Mouse (Mus musculus) midbrain, embryonic 10.5 days (tissue): ENCODE data around the gene Stra6. TPM values are rescaled to one million over a fixed set of nuclear protein-coding genes. Genes with fewer than 3 reads are reported as not detected.
A peak's percentile ranks its signal among the peaks of the same experiment; 100 is the strongest.

Experiments used
- DNase-seq: peaks from one replicate; pipeline ENCODE4 v3.0.0-alpha.2; 2017; ENCODE audit warnings: low spot score
- H3K27ac ChIP-seq: fragments of 300-500 bp; sonication (generic); replicated peaks from 2 replicates; pipeline ENCODE4 v1.5.1; 2016; ENCODE audit warnings: mild to moderate bottlenecking
- H3K27me3 ChIP-seq: fragments of 300-500 bp; sonication (generic); 2 replicates; pipeline ENCODE4 v1.6.1; 2016; ENCODE audit warnings: low read depth, mild to moderate bottlenecking; ENCODE audit not compliant: poor library complexity, severe bottlenecking
- H3K36me3 ChIP-seq: fragments of 300-500 bp; sonication (generic); 2 replicates; pipeline ENCODE4 v1.6.1; 2016; ENCODE audit warnings: mild to moderate bottlenecking, moderate library complexity
- H3K4me1 ChIP-seq: fragments of 300-500 bp; sonication (generic); 2 replicates; pipeline ENCODE4 v1.6.1; 2016
- H3K4me3 ChIP-seq: fragments of 300-500 bp; sonication (generic); 2 replicates; pipeline ENCODE4 v1.5.1; 2016; ENCODE audit warnings: mild to moderate bottlenecking, moderate library complexity
- H3K9me3 ChIP-seq: fragments of 300-500 bp; sonication (generic); replicated peaks from 2 replicates; pipeline ENCODE4 v1.6.1; 2016; ENCODE audit warnings: mild to moderate bottlenecking
- WGBS: fragments of 180-500 bp; shearing (Covaris S2); methylation state at CpG from one replicate; pipeline ENCODE4 v1.1.7; 2016; 5-methylcytosine and 5-hydroxymethylcytosine counted together
- polyA plus RNA-seq: library from polyadenylated mRNA; unstranded; fragments of >200 nt; fragmentation: Nextera tagmentation; extraction: Ambion mirVana; gene quantifications from 2 replicates; pipeline ENCODE4 v1.2.1, GENCODE M21; 2016

Gene Stra6
- polyA plus RNA-seq, 1 experiment from 2014 or later, result 15.2 TPM

- Histone ChIP-seq H3K4me1 (peaks cover 70% of the 10 kb centered on the region), H3K4me3 (no peak overlapping the region), H3K36me3 (no peaks in the 10 kb centered on the region), H3K9me3 (no peaks in the 10 kb centered on the region), H3K27me3 (peaks cover 56% of the 10 kb centered on the region), H3K27ac (no peak overlapping the region)
- 38% methylated on average over 4 of the region's 4 CpGs for WGBS
- DNase-seq, result no peak
Measured at GRCm38 (mm10) chr9:58125811-58126210, 62.2 kb downstream of the Stra6 start.

DNA sequence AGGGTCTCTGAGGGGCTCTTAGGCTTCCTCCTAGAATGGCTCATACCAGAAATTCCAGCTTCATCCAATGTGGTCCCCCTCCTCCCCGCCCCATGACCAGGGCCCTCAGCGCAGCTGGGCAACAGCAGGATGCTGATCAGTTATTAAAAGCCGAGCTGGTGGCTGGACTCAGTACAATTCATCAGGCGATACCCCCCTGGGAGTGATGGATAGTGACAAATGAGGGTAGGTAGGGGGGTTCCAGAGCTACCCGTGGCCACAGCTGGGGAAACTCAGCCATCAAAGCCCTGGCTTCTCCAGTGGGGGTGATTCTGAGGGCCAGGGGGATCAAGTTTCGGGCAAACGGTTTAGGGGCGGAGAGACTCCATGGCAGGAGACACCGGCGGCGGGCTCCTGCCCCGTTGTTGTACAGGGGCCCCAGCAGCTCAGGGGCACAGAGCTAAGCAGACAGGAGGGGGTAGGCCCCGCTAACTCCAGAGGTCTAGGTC lies 65.4 kb downstream of the Stra6 start:
- DNase-seq, result peak; percentile 60
- 3% methylated on average over 13 of the region's 13 CpGs for WGBS
- Histone ChIP-seq H3K27me3 (peaks cover 65% of the 10 kb centered on the region), H3K9me3 (no peaks in the 10 kb centered on the region), H3K27ac (peak overlapping the region; percentile 83), H3K4me3 (peak overlapping the region; percentile 39), H3K36me3 (no peaks in the 10 kb centered on the region), H3K4me1 (peaks cover 92% of the 10 kb centered on the region)

DNA sequence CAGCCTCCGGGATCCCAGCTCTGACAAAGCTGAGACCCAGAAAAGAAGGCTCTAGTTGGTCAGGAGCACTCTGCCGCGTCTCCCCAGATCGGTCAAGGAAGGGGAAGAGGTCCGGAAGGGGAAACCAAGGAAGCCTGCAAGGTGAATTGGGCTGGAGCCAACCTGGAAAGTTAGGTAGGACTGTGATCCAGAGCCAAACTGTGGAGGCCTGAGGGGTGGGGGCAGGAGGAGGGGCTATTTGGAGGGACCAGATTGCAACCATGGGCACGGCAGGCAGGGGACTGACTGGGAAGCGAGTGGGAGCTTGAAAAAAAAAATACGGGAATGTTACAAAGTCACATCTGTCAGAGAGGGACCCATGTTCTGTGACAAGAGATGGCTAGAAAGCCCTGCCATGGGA lies 65.9 kb downstream of the Stra6 start:
- Histone ChIP-seq H3K36me3 (no peaks in the 10 kb centered on the region), H3K27ac (peak overlapping the region; percentile 83), H3K27me3 (peaks cover 63% of the 10 kb centered on the region), H3K4me3 (peak overlapping the region; percentile 39), H3K4me1 (peaks cover 94% of the 10 kb centered on the region), H3K9me3 (no peaks in the 10 kb centered on the region)
- 16% methylated on average over 8 of the region's 8 CpGs for WGBS
- DNase-seq, result peak; percentile 38

- H3K27me3 ChIP-seq, result peaks cover 71% of the 10 kb centered on the region
- peak overlapping the region; percentile 83; the same call in 1 of the 2 replicates for H3K27ac ChIP-seq
- H3K9me3 ChIP-seq, result no peaks in the 10 kb centered on the region
- peaks cover 94% of the 10 kb centered on the region for H3K4me1 ChIP-seq
- no peak overlapping the region for H3K4me3 ChIP-seq
- 41% methylated on average over 3 of the region's 3 CpGs for WGBS
- no peaks in the 10 kb centered on the region for H3K36me3 ChIP-seq
- DNase-seq, result no peak
Measured at GRCm38 (mm10) chr9:58130909-58131308, 67.3 kb downstream of the Stra6 start.

DNA sequence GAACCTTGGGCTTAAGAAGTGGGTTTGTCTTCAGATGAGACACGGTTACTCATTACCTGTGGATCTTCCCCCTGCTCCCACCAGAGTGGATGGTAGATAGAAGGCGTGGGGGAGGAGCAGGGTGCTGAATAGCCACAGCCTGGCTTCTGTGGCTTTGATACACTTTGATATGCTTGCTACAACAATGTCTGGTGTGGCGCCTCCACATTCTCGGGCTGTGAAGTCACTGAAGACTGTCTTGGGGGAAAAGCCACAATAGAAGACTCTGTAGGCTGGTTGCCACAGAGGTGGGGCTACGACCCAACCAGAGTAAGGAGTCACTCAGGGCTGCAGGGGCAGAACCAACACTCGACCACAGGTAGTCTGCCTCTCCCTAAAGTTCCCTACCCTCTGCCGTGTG lies 68.1 kb downstream of the Stra6 start:
- no peaks in the 10 kb centered on the region for H3K9me3 ChIP-seq
- H3K36me3 ChIP-seq, result no peaks in the 10 kb centered on the region
- DNase-seq, result no peak
- H3K4me3 ChIP-seq, result no peak overlapping the region
- H3K27me3 ChIP-seq, result peaks cover 75% of the 10 kb centered on the region
- WGBS, result 77% methylated on average over 7 of the region's 7 CpGs
- H3K4me1 ChIP-seq, result peaks cover 95% of the 10 kb centered on the region
- H3K27ac ChIP-seq, result peak overlapping the region; percentile 47; the same call in 1 of the 2 replicates

DNA sequence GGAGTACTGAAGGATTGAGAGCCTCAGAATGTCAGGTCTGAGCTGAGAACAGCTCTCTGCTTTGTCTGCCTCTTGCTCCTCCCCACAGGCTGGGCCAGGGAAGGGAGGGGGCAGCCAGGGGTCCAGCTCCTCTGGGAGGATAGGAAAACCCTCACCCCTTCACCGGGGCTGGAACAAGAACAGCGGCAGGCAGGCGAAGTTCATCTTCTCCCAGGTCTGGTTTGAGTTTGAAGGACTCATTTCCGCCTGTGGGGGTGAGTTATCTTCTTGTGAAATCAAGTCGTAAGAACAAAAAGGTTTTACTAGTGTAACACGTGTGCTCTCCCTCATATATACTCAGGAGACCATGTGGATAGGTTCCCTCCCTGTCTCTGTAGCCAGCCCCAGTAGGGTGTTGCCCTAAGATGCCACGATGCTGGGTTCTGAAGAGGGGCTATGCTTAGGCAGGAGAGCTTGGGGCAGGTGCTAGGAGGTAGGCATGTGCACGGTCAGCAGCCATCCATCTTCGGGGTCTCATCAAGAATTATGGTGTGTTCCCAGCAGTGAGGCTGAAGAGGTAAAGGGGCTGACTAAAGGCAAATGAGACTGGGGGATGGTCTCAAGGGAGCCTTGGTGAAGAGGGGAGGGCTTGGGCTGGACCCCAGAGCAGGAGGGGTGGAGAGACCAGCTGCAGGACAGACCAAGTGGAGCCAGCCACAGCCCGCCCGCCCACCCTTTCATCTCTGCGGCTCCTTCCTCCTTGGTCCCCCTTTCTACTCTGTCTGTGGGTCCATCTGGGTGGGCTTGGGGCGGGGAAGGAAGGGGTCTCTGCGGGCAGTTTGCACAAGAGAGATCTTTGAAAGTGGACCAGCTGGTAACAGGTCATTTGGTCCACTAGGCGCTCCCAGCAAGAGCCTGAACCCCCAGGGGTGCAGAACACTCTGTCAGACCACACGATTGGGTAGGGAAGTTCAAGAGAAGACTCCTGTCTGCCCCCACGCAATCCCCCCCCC lies 70.6 kb downstream of the Stra6 start:
- H3K27me3 ChIP-seq, result peaks cover 80% of the 10 kb centered on the region
- H3K36me3 ChIP-seq, result no peaks in the 10 kb centered on the region
- H3K4me3 ChIP-seq, result peak overlapping the region; percentile 29
- peaks cover 96% of the 10 kb centered on the region for H3K4me1 ChIP-seq
- DNase-seq, result peak; percentile 59
- peak overlapping the region; percentile 80 for H3K27ac ChIP-seq
- no peaks in the 10 kb centered on the region for H3K9me3 ChIP-seq
- WGBS, result 15% methylated on average over 17 of the region's 17 CpGs

DNA sequence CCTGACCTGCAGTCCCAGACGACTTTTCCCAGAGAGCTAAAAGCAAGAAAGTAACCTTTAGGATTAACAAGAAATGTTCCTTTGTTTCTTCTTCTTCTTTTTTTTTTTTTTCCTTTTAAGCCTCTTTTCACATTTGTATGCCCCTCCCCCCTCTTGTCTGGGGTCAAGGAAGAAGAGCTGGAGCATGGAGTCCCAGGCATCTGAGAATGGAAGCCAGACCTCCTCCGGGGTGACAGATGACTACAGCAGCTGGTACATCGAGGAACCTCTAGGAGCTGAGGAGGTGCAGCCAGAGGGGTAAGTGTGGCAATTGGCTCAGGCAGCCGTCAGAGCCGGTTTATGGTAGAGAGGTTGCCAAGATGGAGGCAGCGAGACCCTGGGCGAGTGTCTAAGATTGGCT lies 71.3 kb downstream of the Stra6 start:
- Histone ChIP-seq H3K36me3 (no peaks in the 10 kb centered on the region), H3K4me1 (peaks cover 92% of the 10 kb centered on the region), H3K27ac (peak overlapping the region; percentile 80), H3K27me3 (peaks cover 73% of the 10 kb centered on the region), H3K4me3 (peak overlapping the region; percentile 26), H3K9me3 (no peaks in the 10 kb centered on the region)
- WGBS, result 35% methylated on average over 7 of the region's 7 CpGs
- no peak for DNase-seq

- H3K27me3 ChIP-seq, result peaks cover 63% of the 10 kb centered on the region
- DNase-seq, result no peak
- WGBS, result 36% methylated on average over 2 of the region's 2 CpGs
- H3K4me3 ChIP-seq, result no peak overlapping the region
- H3K27ac ChIP-seq, result peak overlapping the region; percentile 56; the same call in 1 of the 2 replicates
- peaks cover 92% of the 10 kb centered on the region for H3K4me1 ChIP-seq
- H3K9me3 ChIP-seq, result no peaks in the 10 kb centered on the region
- no peaks in the 10 kb centered on the region for H3K36me3 ChIP-seq
Measured at GRCm38 (mm10) chr9:58135921-58136321, 72.3 kb downstream of the Stra6 start.

DNA sequence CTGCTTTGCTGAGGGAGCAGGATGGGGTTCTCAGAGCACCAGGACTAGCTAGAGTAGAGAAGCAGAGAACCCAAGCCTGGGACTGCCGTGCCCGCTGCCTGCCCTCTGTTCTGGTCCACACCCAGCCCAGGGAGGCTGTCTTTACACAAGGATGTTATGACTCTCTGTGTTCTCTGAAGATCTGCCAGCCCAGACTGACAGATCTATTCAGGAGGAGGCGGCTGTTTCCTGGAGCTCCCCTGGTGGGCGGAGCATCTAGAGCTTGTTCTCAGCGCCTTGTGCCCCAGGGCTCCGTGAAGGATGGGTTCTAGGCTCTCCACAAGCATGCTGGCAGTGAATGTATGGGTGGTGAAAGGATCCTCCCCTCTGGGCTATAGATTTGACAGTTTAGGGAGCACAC lies 76.4 kb downstream of the Stra6 start:
- Histone ChIP-seq H3K9me3 (no peaks in the 10 kb centered on the region), H3K4me1 (peaks cover 81% of the 10 kb centered on the region), H3K4me3 (no peak overlapping the region), H3K36me3 (no peaks in the 10 kb centered on the region), H3K27me3 (peaks cover 37% of the 10 kb centered on the region), H3K27ac (peak overlapping the region; percentile 34; the same call in 1 of the 2 replicates)
- DNase-seq, result no peak
- WGBS, result 58% methylated on average over 6 of the region's 6 CpGs

DNA sequence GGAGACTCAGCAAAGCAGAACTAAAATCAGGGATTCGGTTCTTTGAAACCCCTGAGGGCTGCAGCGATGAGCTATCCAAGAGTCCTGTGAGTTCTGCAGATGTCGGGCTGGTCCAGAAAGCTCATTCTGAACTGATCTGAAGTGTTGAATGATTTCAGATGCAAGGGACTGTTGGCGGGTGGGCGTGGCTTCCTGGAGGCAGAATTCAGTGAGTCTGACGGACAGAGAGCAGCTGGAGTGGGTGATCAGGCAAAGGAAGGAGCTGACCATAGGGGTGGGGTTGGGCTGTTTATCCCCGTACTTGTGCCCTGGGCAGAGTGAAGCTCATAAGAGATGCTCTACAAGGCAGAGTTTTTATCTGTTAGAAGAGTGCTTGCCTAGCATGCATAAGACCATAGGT lies 79.8 kb downstream of the Stra6 start:
- Histone ChIP-seq H3K9me3 (no peaks in the 10 kb centered on the region), H3K27me3 (peaks cover 6% of the 10 kb centered on the region; the same call in 1 of the 2 replicates), H3K4me3 (no peak overlapping the region), H3K4me1 (peaks cover 64% of the 10 kb centered on the region), H3K36me3 (no peaks in the 10 kb centered on the region), H3K27ac (0 out of 2 replicates have a peak overlapping the region, but pooled peaks have one; percentile 13)
- DNase-seq, result no peak
- 39% methylated on average over 7 of the region's 7 CpGs for WGBS

GRCm38 (mm10) chr9:58144664-58145063 lies 81.1 kb downstream of the Stra6 start:
- H3K9me3 ChIP-seq, result no peaks in the 10 kb centered on the region
- DNase-seq, result peak; percentile 76
- WGBS, result 16% methylated on average over 1 of the region's 1 CpGs
- peaks cover 58% of the 10 kb centered on the region for H3K4me1 ChIP-seq
- H3K27me3 ChIP-seq, result peaks cover 6% of the 10 kb centered on the region; the same call in 1 of the 2 replicates
- H3K36me3 ChIP-seq, result peaks cover 6% of the 10 kb centered on the region; the same call in 1 of the 2 replicates
- peak overlapping the region; percentile 80 for H3K27ac ChIP-seq
- 0 out of 2 replicates have a peak overlapping the region, but pooled peaks have one; percentile 4 for H3K4me3 ChIP-seq

- Histone ChIP-seq H3K36me3 (peaks cover 9% of the 10 kb centered on the region; the same call in 1 of the 2 replicates), H3K27me3 (peaks cover 6% of the 10 kb centered on the region; the same call in 1 of the 2 replicates), H3K4me3 (no peak overlapping the region), H3K9me3 (no peaks in the 10 kb centered on the region), H3K4me1 (peaks cover 51% of the 10 kb centered on the region), H3K27ac (peak overlapping the region; percentile 80)
- DNase-seq, result no peak
- 81% methylated on average over 5 of the region's 5 CpGs for WGBS
Measured at GRCm38 (mm10) chr9:58145417-58145816, 81.8 kb downstream of the Stra6 start.

DNA sequence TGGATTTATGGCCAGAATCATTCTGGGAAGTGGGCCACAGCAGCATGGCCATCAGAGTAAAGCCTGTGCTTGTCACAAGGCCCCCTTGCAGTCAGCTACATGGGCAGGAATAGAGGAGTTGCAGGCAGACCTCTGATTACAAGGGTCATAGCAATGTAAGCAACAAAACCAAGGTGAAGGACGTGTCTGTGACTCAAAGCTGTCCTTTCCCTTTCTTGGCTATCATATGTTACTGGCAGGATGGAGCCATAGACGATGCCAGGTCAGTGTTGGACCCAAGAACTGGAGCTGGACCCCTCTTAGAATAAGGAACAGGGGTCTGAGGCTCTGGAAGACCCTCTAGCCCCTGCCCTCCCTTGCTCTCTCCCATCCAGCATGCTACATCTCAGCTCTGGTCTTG lies 85.2 kb downstream of the Stra6 start:
- H3K4me3 ChIP-seq, result no peak overlapping the region
- 72% methylated on average over 2 of the region's 2 CpGs for WGBS
- DNase-seq, result no peak
- H3K9me3 ChIP-seq, result no peaks in the 10 kb centered on the region
- H3K4me1 ChIP-seq, result peaks cover 34% of the 10 kb centered on the region
- H3K27ac ChIP-seq, result no peak overlapping the region
- no peaks in the 10 kb centered on the region for H3K27me3 ChIP-seq
- H3K36me3 ChIP-seq, result peaks cover 9% of the 10 kb centered on the region; the same call in 1 of the 2 replicates
